Comparison of ENCODE assay signal across 16 mouse cellular contexts in genomic region chr10:116995584-116996235, GRCm38 (mm10). TPM values are rescaled to one million over a fixed set of nuclear protein-coding genes. Genes with fewer than 3 reads are reported as not detected.
DNase-seq lines count a peak whose midpoint lies in the region; ATAC-seq lines count a peak whose summit lies in the region.
"Had no signal": no experiment of that assay in that cellular context is flagged by ENCODE, and none has a peak within 500 bp of the region (broad histone marks: within the 10 kb centered on the region; RNA-seq: fewer than 3 reads in every experiment).

No protein-coding gene starts in this region.

- no peak for DNase-seq in heart, postnatal 14 days
- peak; percentile 51 for DNase-seq in 3134 (ENCODE audit: extremely low read depth, insufficient read length, low spot score)
- DNase-seq in 3T3-L1 (ENCODE audit: low read depth, low spot score), result peak; percentile 96
- no peak for DNase-seq in thymus, postnatal 10 days (ENCODE audit: low spot score in 2 of 2)
- no peak for DNase-seq in adrenal gland, adult (ENCODE audit: inconsistent age in 2 of 2, low spot score in 1 of 2)
- DNase-seq: retina, postnatal 1 day; thymus, postnatal 25 days had no signal

- peak overlapping the region; percentile 59 for H3K27ac ChIP-seq in heart, embryonic 15.5 days
- H3K27ac ChIP-seq in intestine, embryonic 16.5 days (ENCODE audit: low read length), result peak overlapping the region; percentile 62
- H3K27ac ChIP-seq: embryonic facial prominence, embryonic 12.5 days; forebrain, embryonic 12.5 days had no signal

- H3K4me1 ChIP-seq in heart, embryonic 15.5 days (replicated peaks), result peaks cover 16% of the 10 kb centered on the region
- H3K4me1 ChIP-seq in intestine, embryonic 16.5 days (ENCODE audit: control insufficient read depth, insufficient read depth, low read length), result 0 out of 2 replicates have a peak, but pooled peaks cover 7% of the 10 kb centered on the region
- H3K4me1 ChIP-seq: embryonic facial prominence, embryonic 12.5 days; forebrain, embryonic 12.5 days had no signal

- no peaks in the 10 kb centered on the region for H3K27me3 ChIP-seq in heart, embryonic 15.5 days
- H3K27me3 ChIP-seq in intestine, embryonic 16.5 days (replicated peaks; ENCODE audit: control insufficient read depth, insufficient read depth, low read length), result no peaks in the 10 kb centered on the region
- H3K27me3 ChIP-seq: CH12.LX; embryonic facial prominence, embryonic 12.5 days had no signal

- no peaks in the 10 kb centered on the region for H3K9me3 ChIP-seq in heart, embryonic 15.5 days (replicated peaks)
- H3K9me3 ChIP-seq in intestine, embryonic 16.5 days (ENCODE audit: control insufficient read depth, low read length), result no peaks in the 10 kb centered on the region
- H3K9me3 ChIP-seq: embryonic facial prominence, embryonic 12.5 days; forebrain, embryonic 12.5 days had no signal

- no peak for ATAC-seq in heart, embryonic 15.5 days (replicated peaks; ENCODE audit: insufficient number of reproducible peaks, insufficient read depth, low FRiP score, low read depth)
- ATAC-seq in intestine, embryonic 16.5 days, result peak; percentile 75

- WGBS in heart, embryonic 15.5 days, result 69% methylated on average over 6 of the region's 6 CpGs
- 55% methylated on average over 6 of the region's 6 CpGs for WGBS in intestine, embryonic 16.5 days

- H3K9ac ChIP-seq in heart, embryonic 15.5 days, result no peak overlapping the region
- peak overlapping the region; percentile 22; the same call in 1 of the 2 replicates for H3K9ac ChIP-seq in intestine, embryonic 16.5 days (ENCODE audit: low read depth, low read length)
- H3K9ac ChIP-seq: embryonic facial prominence, embryonic 12.5 days; forebrain, embryonic 12.5 days had no signal

- H3K4me2 ChIP-seq in heart, embryonic 15.5 days, result peak overlapping the region; percentile 16; the same call in 1 of the 2 replicates
- peak overlapping the region; percentile 21; the same call in 1 of the 2 replicates for H3K4me2 ChIP-seq in intestine, embryonic 16.5 days (ENCODE audit: low read depth, low read length)
- H3K4me2 ChIP-seq: embryonic facial prominence, embryonic 12.5 days; forebrain, embryonic 12.5 days had no signal

- H3K4me3 ChIP-seq in heart, embryonic 15.5 days, result no peak overlapping the region
- no peak overlapping the region for H3K4me3 ChIP-seq in intestine, embryonic 16.5 days (ENCODE audit: low read length)
- H3K4me3 ChIP-seq: embryonic facial prominence, embryonic 12.5 days; forebrain, embryonic 12.5 days had no signal

- intact Hi-C loops in heart, postnatal 14 days (cut with DNase I), result no loop called here

- no peaks in the 10 kb centered on the region for H3K36me3 ChIP-seq in heart, embryonic 15.5 days
- H3K36me3 ChIP-seq in intestine, embryonic 16.5 days (ENCODE audit: control insufficient read depth, insufficient read depth, low read length), result no peaks in the 10 kb centered on the region
- H3K36me3 ChIP-seq: embryonic facial prominence, embryonic 12.5 days; forebrain, embryonic 12.5 days had no signal

RNA-seq across cellular contexts. Expression of gene Best3, which starts 9.6 kb away (rescaled TPM):
- 0.58 and 0.67 TPM in 2 replicates for polyA plus RNA-seq in heart, embryonic 15.5 days (2015; fragmentation: Nextera tagmentation; extraction: Ambion mirVana)
- 1 to 10 TPM; 2.5 TPM for total RNA-seq in heart, postnatal 14 days (2021)
- polyA plus RNA-seq in intestine, embryonic 16.5 days (2015; fragmentation: Nextera tagmentation; extraction: Ambion mirVana), result not detected in 2 replicates
- total RNA-seq: CH12.LX; neutrophil, adult 5-6 weeks had no signal

RNA-seq across cellular contexts. Expression of gene Gm10271, which starts 23.3 kb away (rescaled TPM):
- not detected in 2 replicates for polyA plus RNA-seq in heart, embryonic 15.5 days (2015; fragmentation: Nextera tagmentation; extraction: Ambion mirVana)
- total RNA-seq in heart, postnatal 14 days (2021), result not detected
- polyA plus RNA-seq in intestine, embryonic 16.5 days (2015; fragmentation: Nextera tagmentation; extraction: Ambion mirVana), result not detected in 2 replicates
- total RNA-seq: CH12.LX; left cerebral cortex, postnatal 25 days; neutrophil, adult 5-6 weeks had no signal
- polyA plus RNA-seq: embryonic facial prominence, embryonic 12.5 days; forebrain, embryonic 12.5 days; gonadal fat pad, adult 2 months; stomach, embryonic 16.5 days had no signal

RNA-seq across cellular contexts. Expression of gene Rab3ip, which starts 45.1 kb away (rescaled TPM):
- polyA plus RNA-seq in heart, embryonic 15.5 days (2015; fragmentation: Nextera tagmentation; extraction: Ambion mirVana), result 58.1 and 68.7 TPM in 2 replicates
- 10 to 100 TPM; 78.8 to 87.1 TPM for total RNA-seq in heart, postnatal 14 days (2021)
- 32.8 and 34.4 TPM in 2 replicates for polyA plus RNA-seq in intestine, embryonic 16.5 days (2015; fragmentation: Nextera tagmentation; extraction: Ambion mirVana)

RNA-seq across cellular contexts. Expression of gene Lrrc10, which starts 49.4 kb away (rescaled TPM):
- 52.1 and 60.4 TPM in 2 replicates for polyA plus RNA-seq in heart, embryonic 15.5 days (2015; fragmentation: Nextera tagmentation; extraction: Ambion mirVana)
- total RNA-seq in heart, postnatal 14 days (2021), result 100 to 1,000 TPM; 247 to 264 TPM
- polyA plus RNA-seq in intestine, embryonic 16.5 days (2015; fragmentation: Nextera tagmentation; extraction: Ambion mirVana), result not detected in 2 replicates
- total RNA-seq: CH12.LX; left cerebral cortex, postnatal 25 days; neutrophil, adult 5-6 weeks had no signal
- polyA plus RNA-seq: embryonic facial prominence, embryonic 12.5 days; forebrain, embryonic 12.5 days; stomach, embryonic 16.5 days had no signal

Comparison
In these comparisons a context has a peak if more than half of its experiments do, and no peak if none do; other contexts are left out.
1. DNase-seq: peak in 3134 (single experiment) and 3T3-L1 (single experiment); none in heart, postnatal 14 days (0 of 2), thymus, postnatal 10 days (0 of 2) and adrenal gland, adult (0 of 2).